Mouse (Mus musculus) limb, embryonic 10.5 days (tissue): ENCODE data around the gene Asic1. TPM values are rescaled to one million over a fixed set of nuclear protein-coding genes. Genes with fewer than 3 reads are reported as not detected.

Experiments
- DNase-seq: peaks from one replicate; pipeline ENCODE4 v3.0.0-alpha.2; 2017; ENCODE audit warnings: low spot score
- H3K27ac ChIP-seq: fragments of 300-500 bp; sonication (generic); 2 replicates; pipeline ENCODE4 v1.5.1; 2016; ENCODE audit warnings: mild to moderate bottlenecking
- H3K27me3 ChIP-seq: fragments of 300-500 bp; sonication (generic); 2 replicates; pipeline ENCODE4 v1.6.1; 2016; ENCODE audit warnings: low read depth, mild to moderate bottlenecking; ENCODE audit not compliant: poor library complexity, severe bottlenecking
- H3K36me3 ChIP-seq: fragments of 300-500 bp; sonication (generic); 2 replicates; pipeline ENCODE4 v1.6.1; 2016; ENCODE audit warnings: mild to moderate bottlenecking, moderate library complexity
- H3K4me1 ChIP-seq: fragments of 300-500 bp; sonication (generic); 2 replicates; pipeline ENCODE4 v1.6.1; 2016
- H3K4me3 ChIP-seq: fragments of 300-500 bp; sonication (generic); 2 replicates; pipeline ENCODE4 v1.5.1; 2016; ENCODE audit warnings: mild to moderate bottlenecking, moderate library complexity
- H3K9me3 ChIP-seq: fragments of 300-500 bp; sonication (generic); replicated peaks from 2 replicates; pipeline ENCODE4 v1.6.1; 2016; ENCODE audit warnings: mild to moderate bottlenecking
- WGBS: fragments of 180-500 bp; shearing (Covaris S2); methylation state at CpG from one replicate; pipeline ENCODE4 v1.1.7; 2016; 5-methylcytosine and 5-hydroxymethylcytosine counted together
- polyA plus RNA-seq: library from polyadenylated mRNA; unstranded; fragments of >200 nt; fragmentation: Nextera tagmentation; extraction: Ambion mirVana; gene quantifications from 2 replicates; pipeline ENCODE4 v1.2.1, GENCODE M21; 2016

The Asic1 gene
- polyA plus RNA-seq, 1 experiment from 2014 or later, result 1.1 TPM

- Histone ChIP-seq H3K27me3 (peaks cover 41% of the 10 kb centered on the region), H3K36me3 (no peaks in the 10 kb centered on the region), H3K27ac (peak within 1 kb of the TSS; percentile 94), H3K4me3 (peak within 1 kb of the TSS; percentile 94), H3K9me3 (no peaks in the 10 kb centered on the region), H3K4me1 (peaks cover 56% of the 10 kb centered on the region)
- under 1% methylated on average over 66 of the region's 68 CpGs for WGBS
- DNase-seq, result peak; percentile 95
Observed at GRCm38 (mm10) chr15:99651163-99651872, 18.9 kb upstream of the Asic1 start, which contains the start of gene Racgap1. Gene Racgap1 (minus strand): TSS chr15:99651656.

GRCm38 (mm10) chr15:99651984-99652872 lies 17.9 kb upstream of the Asic1 start:
- Histone ChIP-seq H3K36me3 (no peaks in the 10 kb centered on the region), H3K27ac (peak overlapping the region; percentile 94), H3K9me3 (no peaks in the 10 kb centered on the region), H3K27me3 (peaks cover 51% of the 10 kb centered on the region), H3K4me1 (peaks cover 51% of the 10 kb centered on the region), H3K4me3 (peak overlapping the region; percentile 94)
- no peak for DNase-seq
- WGBS, result 68% methylated on average over 10 of the region's 10 CpGs

GRCm38 (mm10) chr15:99653291-99653690 lies 16.9 kb upstream of the Asic1 start:
- Histone ChIP-seq H3K9me3 (no peaks in the 10 kb centered on the region), H3K27ac (no peak overlapping the region), H3K36me3 (no peaks in the 10 kb centered on the region), H3K27me3 (peaks cover 55% of the 10 kb centered on the region), H3K4me1 (peaks cover 44% of the 10 kb centered on the region), H3K4me3 (peak overlapping the region; percentile 34)
- no peak for DNase-seq
- WGBS, result 6% methylated on average over 8 of the region's 8 CpGs

- Histone ChIP-seq H3K27me3 (peaks cover 55% of the 10 kb centered on the region), H3K9me3 (no peaks in the 10 kb centered on the region), H3K4me3 (peak overlapping the region; percentile 34), H3K27ac (0 out of 2 replicates have a peak overlapping the region, but pooled peaks have one; percentile 14), H3K36me3 (no peaks in the 10 kb centered on the region), H3K4me1 (peaks cover 43% of the 10 kb centered on the region)
- no peak for DNase-seq
- WGBS, result 4% methylated on average over 21 of the region's 21 CpGs
Observed at GRCm38 (mm10) chr15:99653876-99654275, 16.3 kb upstream of the Asic1 start.

- WGBS, result 44% methylated on average over 9 of the region's 9 CpGs
- peaks cover 23% of the 10 kb centered on the region for H3K4me1 ChIP-seq
- H3K27me3 ChIP-seq, result peaks cover 55% of the 10 kb centered on the region
- H3K36me3 ChIP-seq, result no peaks in the 10 kb centered on the region
- no peak for DNase-seq
- no peak overlapping the region for H3K27ac ChIP-seq
- no peak overlapping the region for H3K4me3 ChIP-seq
- no peaks in the 10 kb centered on the region for H3K9me3 ChIP-seq
Observed at GRCm38 (mm10) chr15:99655956-99656355, 14.2 kb upstream of the Asic1 start.

GRCm38 (mm10) chr15:99658437-99658836 lies 11.7 kb upstream of the Asic1 start:
- WGBS, result 59% methylated on average over 2 of the region's 2 CpGs
- no peak overlapping the region for H3K4me3 ChIP-seq
- no peaks in the 10 kb centered on the region for H3K36me3 ChIP-seq
- no peak for DNase-seq
- no peak overlapping the region for H3K27ac ChIP-seq
- H3K4me1 ChIP-seq, result peaks cover 32% of the 10 kb centered on the region
- H3K27me3 ChIP-seq, result peaks cover 56% of the 10 kb centered on the region
- H3K9me3 ChIP-seq, result no peaks in the 10 kb centered on the region

GRCm38 (mm10) chr15:99661121-99661830 lies 8.9 kb upstream of the Asic1 start:
- H3K27me3 ChIP-seq, result peaks cover 54% of the 10 kb centered on the region
- H3K27ac ChIP-seq, result no peak overlapping the region
- no peak for DNase-seq
- WGBS, result 95% methylated on average over 15 of the region's 15 CpGs
- no peaks in the 10 kb centered on the region for H3K9me3 ChIP-seq
- H3K36me3 ChIP-seq, result no peaks in the 10 kb centered on the region
- H3K4me3 ChIP-seq, result no peak overlapping the region
- peaks cover 41% of the 10 kb centered on the region for H3K4me1 ChIP-seq

GRCm38 (mm10) chr15:99662371-99662770 lies 7.8 kb upstream of the Asic1 start:
- Histone ChIP-seq H3K27me3 (peaks cover 55% of the 10 kb centered on the region), H3K27ac (no peak overlapping the region; the same call in 1 of the 2 replicates), H3K4me1 (peaks cover 41% of the 10 kb centered on the region), H3K4me3 (no peak overlapping the region), H3K9me3 (no peaks in the 10 kb centered on the region), H3K36me3 (no peaks in the 10 kb centered on the region)
- DNase-seq, result no peak
- 43% methylated on average over 7 of the region's 7 CpGs for WGBS

- H3K4me3 ChIP-seq, result peak overlapping the region; percentile 55
Observed at GRCm38 (mm10) chr15:99663964-99664599, 6.1 kb upstream of the Asic1 start.

GRCm38 (mm10) chr15:99664600-99665451 lies 5.3 kb upstream of the Asic1 start:
- Histone ChIP-seq H3K4me1 (peaks cover 43% of the 10 kb centered on the region), H3K4me3 (peak overlapping the region; percentile 55), H3K27ac (peak overlapping the region; percentile 63), H3K36me3 (no peaks in the 10 kb centered on the region), H3K27me3 (peaks cover 69% of the 10 kb centered on the region), H3K9me3 (no peaks in the 10 kb centered on the region)
- DNase-seq, result peak; percentile 65
- WGBS, result 1% methylated on average over 52 of the region's 52 CpGs

More at GRCm38 (mm10) chr15:99663964-99664599, 6.1 kb upstream of the Asic1 start:
- no peak for DNase-seq
- Histone ChIP-seq H3K4me1 (peaks cover 40% of the 10 kb centered on the region), H3K36me3 (no peaks in the 10 kb centered on the region), H3K9me3 (no peaks in the 10 kb centered on the region), H3K27me3 (peaks cover 62% of the 10 kb centered on the region), H3K27ac (0 out of 2 replicates have a peak overlapping the region, but pooled peaks have one; percentile 63)
- WGBS, result 5% methylated on average over 17 of the region's 17 CpGs

- no peak overlapping the region for H3K27ac ChIP-seq
- peaks cover 51% of the 10 kb centered on the region for H3K4me1 ChIP-seq
- no peaks in the 10 kb centered on the region for H3K36me3 ChIP-seq
- no peak for DNase-seq
- H3K9me3 ChIP-seq, result no peaks in the 10 kb centered on the region
- no peak overlapping the region for H3K4me3 ChIP-seq
- peaks cover 83% of the 10 kb centered on the region for H3K27me3 ChIP-seq
- WGBS, result 98% methylated on average over 2 of the region's 2 CpGs
Observed at GRCm38 (mm10) chr15:99667544-99667943, 2.6 kb upstream of the Asic1 start.
